Mouse (Mus musculus): ENCODE data around the gene Ubxn2a. TPM values are rescaled to one million over a fixed set of nuclear protein-coding genes. Genes with fewer than 3 reads are reported as not detected.

Ubxn2a gene
- 238 TPM for polyA plus RNA-seq (2014; fragmentation: Illumina TruSeq; extraction: RNeasy Lipid Tissue Mini Kit (QIAGEN cat#74804); ENCODE audit: low read depth, low replicate concordance)

DNA sequence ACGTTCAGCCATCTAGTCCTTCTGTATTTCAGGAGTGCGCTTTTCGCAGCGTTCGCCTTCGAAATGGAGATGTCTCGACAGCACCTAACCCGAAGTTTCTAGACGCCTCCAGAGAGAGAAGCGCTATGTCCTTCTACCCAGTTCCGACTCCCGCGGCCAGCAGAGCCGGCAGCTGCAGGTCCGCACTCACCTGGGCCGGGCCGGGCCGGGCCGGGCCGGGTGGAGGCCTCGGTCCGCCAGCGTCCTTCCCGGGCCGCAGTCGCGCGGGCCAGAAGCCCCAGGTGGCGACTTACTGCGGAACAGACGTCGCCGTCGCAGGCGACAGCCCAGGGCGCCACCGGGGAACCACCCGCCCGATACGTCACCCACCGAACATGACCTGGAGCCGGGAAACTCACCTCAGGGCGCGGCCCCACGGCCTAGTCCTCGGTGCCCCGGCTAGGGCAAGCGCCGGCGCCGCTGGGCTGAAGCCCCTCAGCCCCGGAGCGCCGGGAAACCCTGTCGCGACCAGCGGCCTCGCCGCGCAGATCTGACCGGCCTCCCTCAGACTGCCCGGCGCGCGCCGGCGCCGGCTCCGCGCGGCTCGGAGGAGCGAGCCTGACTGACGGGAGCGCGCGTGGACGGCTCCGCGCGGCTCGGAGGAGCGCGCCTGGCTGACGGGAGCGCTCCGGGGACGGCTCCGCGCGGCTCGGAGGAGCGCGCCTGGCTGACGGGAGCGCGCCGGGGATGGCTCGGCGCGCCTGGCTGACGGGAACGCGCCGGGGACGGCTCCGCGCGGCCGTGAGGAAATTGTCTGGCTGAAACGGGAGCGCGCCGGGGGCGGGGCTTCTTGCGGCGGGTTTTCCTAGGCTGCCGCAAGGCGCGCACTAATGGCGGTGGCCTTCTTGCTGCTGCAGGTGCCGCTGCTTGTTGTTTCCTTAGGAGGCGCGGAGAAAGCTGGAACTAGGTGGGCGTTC lies at the start of gene Ubxn2a:
Gene Ubxn2a (minus strand): TSS at position 755 of the 956 bp plus-strand sequence.

GRCm38 (mm10) chr12:4916994-4917804 lies 9.7 kb upstream of the Ubxn2a start, which contains the start of gene Atad2b:
TSS of gene Atad2b (plus strand) at chr12:4917353.

GRCm38 (mm10) chr12:4874161-4874927 lies 33.2 kb downstream of the Ubxn2a start, which contains the start of gene Mfsd2b:
TSS of gene Mfsd2b (minus strand) at chr12:4874359.

DNA sequence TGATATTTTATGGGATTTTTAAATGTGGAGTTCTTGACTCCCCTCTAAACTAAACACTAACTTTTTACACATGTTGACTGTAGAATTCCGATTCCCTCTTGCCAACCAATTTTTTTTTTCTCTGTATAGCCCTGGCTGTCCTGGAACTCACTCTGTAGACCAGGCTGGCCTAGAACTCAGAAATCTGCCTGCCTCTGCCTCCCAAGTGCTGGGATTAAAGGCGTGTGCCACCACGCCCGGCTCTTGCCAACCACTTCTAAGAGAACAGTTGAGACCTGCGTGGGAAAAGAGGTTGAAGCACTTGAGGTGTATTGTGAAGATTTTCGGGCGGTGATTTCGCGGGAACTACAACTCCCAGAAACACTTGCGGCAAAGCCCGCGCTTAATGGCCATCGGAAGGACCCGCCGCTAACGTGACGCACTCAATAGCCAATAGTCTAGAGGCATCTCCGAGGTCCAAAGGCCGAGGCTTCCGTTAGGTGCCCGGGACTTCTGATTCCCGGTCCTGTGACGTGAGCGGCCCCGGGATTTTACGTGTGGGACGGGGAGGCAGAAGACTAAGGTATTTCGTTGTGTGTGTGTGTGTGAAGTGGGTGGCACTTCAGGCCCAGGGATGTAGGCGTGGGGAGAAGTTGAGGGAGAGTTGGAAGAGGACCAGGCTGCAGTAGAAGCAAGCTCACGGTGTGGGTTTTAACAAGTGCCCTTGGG lies 64.5 kb downstream of the Ubxn2a start, which contains the start of gene Wdcp:
Gene Wdcp (plus strand): TSS at position 414 of the 708 bp plus-strand sequence.

DNA sequence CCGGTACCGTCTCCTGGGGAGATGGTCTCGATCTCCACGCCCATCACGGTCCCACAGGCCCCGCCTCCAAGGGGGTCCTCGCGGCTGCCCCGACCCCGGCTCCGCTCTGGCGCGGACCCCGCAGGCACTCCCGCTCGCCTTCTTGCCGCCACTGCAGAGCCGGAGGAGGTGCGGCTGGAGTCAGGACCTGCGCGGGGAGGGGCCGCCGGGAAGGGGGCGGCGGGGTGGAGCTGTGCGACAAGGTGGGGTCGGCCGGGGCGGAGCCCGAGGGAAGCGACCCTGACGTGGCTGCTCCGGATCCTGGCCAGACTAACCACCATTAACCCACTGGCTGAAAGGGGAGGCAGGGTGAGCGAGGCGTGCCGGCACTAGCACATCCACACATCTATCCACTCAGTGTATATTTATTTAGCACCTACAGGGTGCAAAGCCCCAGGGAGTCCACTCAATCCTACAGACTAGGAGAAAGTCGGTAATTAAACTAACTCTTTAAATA lies 66.1 kb downstream of the Ubxn2a start, which contains the start of gene Fkbp1b:
Gene Fkbp1b (minus strand): TSS at position 200 of the 496 bp plus-strand sequence.

Other genes with a start within 250 kb of the Ubxn2a start
- gene Fam228a, start 169.3 kb downstream of the Ubxn2a start, polyA plus RNA-seq (2014; fragmentation: Illumina TruSeq; extraction: RNeasy Lipid Tissue Mini Kit (QIAGEN cat#74804); ENCODE audit: low read depth, low replicate concordance): 0.49 TPM
- gene Pfn4, start 138.7 kb downstream of the Ubxn2a start, polyA plus RNA-seq (2014; fragmentation: Illumina TruSeq; extraction: RNeasy Lipid Tissue Mini Kit (QIAGEN cat#74804); ENCODE audit: low read depth, low replicate concordance): 4.0 TPM
- 7.9 TPM for gene Fam228b, start 138.4 kb downstream of the Ubxn2a start, polyA plus RNA-seq (2014; fragmentation: Illumina TruSeq; extraction: RNeasy Lipid Tissue Mini Kit (QIAGEN cat#74804); ENCODE audit: low read depth, low replicate concordance)
- gene Sf3b6, start 90.2 kb downstream of the Ubxn2a start, polyA plus RNA-seq (2014; fragmentation: Illumina TruSeq; extraction: RNeasy Lipid Tissue Mini Kit (QIAGEN cat#74804); ENCODE audit: low read depth, low replicate concordance): 272 TPM
- 1.3 TPM for gene Fkbp1b, start 66.1 kb downstream of the Ubxn2a start, polyA plus RNA-seq (2014; fragmentation: Illumina TruSeq; extraction: RNeasy Lipid Tissue Mini Kit (QIAGEN cat#74804); ENCODE audit: low read depth, low replicate concordance)
- 5.5 TPM for gene Wdcp, start 64.4 kb downstream of the Ubxn2a start, polyA plus RNA-seq (2014; fragmentation: Illumina TruSeq; extraction: RNeasy Lipid Tissue Mini Kit (QIAGEN cat#74804); ENCODE audit: low read depth, low replicate concordance)
- gene Mfsd2b, start 33.3 kb downstream of the Ubxn2a start, polyA plus RNA-seq (2014; fragmentation: Illumina TruSeq; extraction: RNeasy Lipid Tissue Mini Kit (QIAGEN cat#74804); ENCODE audit: low read depth, low replicate concordance): 0.57 TPM
- 24.7 TPM for gene Atad2b, start 9.6 kb upstream of the Ubxn2a start, polyA plus RNA-seq (2014; fragmentation: Illumina TruSeq; extraction: RNeasy Lipid Tissue Mini Kit (QIAGEN cat#74804); ENCODE audit: low read depth, low replicate concordance)